Mouse (Mus musculus) limb, embryonic 10.5 days (tissue): ENCODE results near the gene Lap3. TPM values are rescaled to one million over a fixed set of nuclear protein-coding genes. Genes with fewer than 3 reads are reported as not detected.

Experiments used
- DNase-seq: peaks from one replicate; pipeline ENCODE4 v3.0.0-alpha.2; 2017; ENCODE audit warnings: low spot score
- H3K27ac ChIP-seq: fragments of 300-500 bp; sonication (generic); 2 replicates; pipeline ENCODE4 v1.5.1; 2016; ENCODE audit warnings: mild to moderate bottlenecking
- H3K27me3 ChIP-seq: fragments of 300-500 bp; sonication (generic); 2 replicates; pipeline ENCODE4 v1.6.1; 2016; ENCODE audit warnings: low read depth, mild to moderate bottlenecking; ENCODE audit not compliant: poor library complexity, severe bottlenecking
- H3K36me3 ChIP-seq: fragments of 300-500 bp; sonication (generic); 2 replicates; pipeline ENCODE4 v1.6.1; 2016; ENCODE audit warnings: mild to moderate bottlenecking, moderate library complexity
- H3K4me1 ChIP-seq: fragments of 300-500 bp; sonication (generic); 2 replicates; pipeline ENCODE4 v1.6.1; 2016
- H3K4me3 ChIP-seq: fragments of 300-500 bp; sonication (generic); 2 replicates; pipeline ENCODE4 v1.5.1; 2016; ENCODE audit warnings: mild to moderate bottlenecking, moderate library complexity
- H3K9me3 ChIP-seq: fragments of 300-500 bp; sonication (generic); replicated peaks from 2 replicates; pipeline ENCODE4 v1.6.1; 2016; ENCODE audit warnings: mild to moderate bottlenecking
- WGBS: fragments of 180-500 bp; shearing (Covaris S2); methylation state at CpG from one replicate; pipeline ENCODE4 v1.1.7; 2016; 5-methylcytosine and 5-hydroxymethylcytosine counted together
- polyA plus RNA-seq: library from polyadenylated mRNA; unstranded; fragments of >200 nt; fragmentation: Nextera tagmentation; extraction: Ambion mirVana; gene quantifications from 2 replicates; pipeline ENCODE4 v1.2.1, GENCODE M21; 2016

Lap3 gene
- polyA plus RNA-seq, 1 experiment from 2014 or later = 103 TPM

DNA sequence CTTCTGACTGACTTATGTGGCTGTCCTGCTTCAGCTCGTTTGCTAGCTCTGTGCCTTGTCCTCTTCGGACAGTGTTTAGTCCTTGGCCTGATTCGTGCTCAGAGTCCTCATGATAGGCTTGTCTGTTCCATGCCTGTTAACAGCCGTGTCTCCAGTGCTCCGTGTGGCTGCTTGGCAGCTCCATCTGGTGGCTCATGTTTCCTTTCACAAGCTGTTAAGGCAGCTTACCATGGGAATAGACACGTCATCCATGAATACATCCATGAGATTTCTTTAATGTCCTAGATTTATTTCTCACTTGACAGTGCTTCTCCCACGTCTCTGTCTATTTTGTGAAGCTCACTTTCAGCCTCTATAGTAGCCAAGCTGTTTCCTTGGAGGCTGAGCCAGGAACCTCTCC, 16.9 kb downstream of the Lap3 start:
- Histone ChIP-seq H3K4me3 (no peak overlapping the region), H3K36me3 (peaks cover 91% of the 10 kb centered on the region), H3K27ac (no peak overlapping the region), H3K9me3 (no peaks in the 10 kb centered on the region; the same call in 1 of the 2 replicates), H3K4me1 (no peaks in the 10 kb centered on the region), H3K27me3 (no peaks in the 10 kb centered on the region)
- WGBS = 85% methylated on average over 7 of the region's 7 CpGs
- DNase-seq = no peak

DNA sequence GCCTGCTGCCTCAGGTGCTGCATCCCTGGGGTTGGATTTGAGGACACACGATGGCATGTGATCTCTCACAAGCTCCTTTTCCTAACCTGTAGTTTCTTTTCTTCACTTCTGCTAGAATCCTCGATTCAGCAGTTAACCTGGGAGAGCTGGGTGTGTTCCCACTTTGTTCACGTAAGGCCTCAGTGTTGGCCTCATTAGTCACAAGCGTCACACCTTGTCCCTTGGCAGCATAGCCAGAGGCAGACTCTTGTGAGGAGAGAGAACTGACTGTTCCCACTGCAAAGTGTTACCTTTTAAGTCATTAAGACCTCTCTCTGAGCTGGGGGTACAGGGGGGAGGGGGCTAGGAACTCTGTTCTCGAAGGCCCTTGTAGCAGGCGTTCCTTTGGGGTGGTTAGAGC, 19.7 kb downstream of the Lap3 start:
- no peaks in the 10 kb centered on the region for H3K4me1 ChIP-seq
- no peak for DNase-seq
- no peaks in the 10 kb centered on the region; the same call in 1 of the 2 replicates for H3K9me3 ChIP-seq
- no peak overlapping the region for H3K4me3 ChIP-seq
- no peaks in the 10 kb centered on the region for H3K27me3 ChIP-seq
- 91% methylated on average over 6 of the region's 6 CpGs for WGBS
- no peak overlapping the region for H3K27ac ChIP-seq
- H3K36me3 ChIP-seq = peaks cover 79% of the 10 kb centered on the region

DNA sequence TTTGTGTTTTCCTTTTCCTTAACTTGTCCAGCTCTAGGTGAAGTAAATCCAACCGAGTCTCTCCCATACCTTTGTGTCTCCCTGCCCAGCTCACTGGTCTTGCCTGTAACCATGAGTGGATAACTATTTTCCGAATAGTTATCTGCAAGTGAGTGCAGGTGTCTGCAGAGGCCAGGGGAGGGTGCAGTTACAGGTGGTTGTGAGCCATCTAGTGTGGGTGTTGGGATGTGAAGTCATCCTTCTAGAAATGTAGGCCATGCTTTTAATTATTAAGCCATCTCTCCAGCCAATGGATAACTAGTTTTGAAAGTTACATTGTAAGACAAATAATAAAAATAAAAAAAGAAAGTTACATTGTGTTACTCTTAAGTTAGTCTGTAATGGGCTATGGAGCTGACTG, 20.3 kb downstream of the Lap3 start:
- DNase-seq = no peak
- 90% methylated on average over 2 of the region's 2 CpGs for WGBS
- no peaks in the 10 kb centered on the region for H3K4me1 ChIP-seq
- no peaks in the 10 kb centered on the region for H3K27me3 ChIP-seq
- H3K4me3 ChIP-seq = no peak overlapping the region
- H3K9me3 ChIP-seq = no peaks in the 10 kb centered on the region; the same call in 1 of the 2 replicates
- H3K27ac ChIP-seq = no peak overlapping the region
- H3K36me3 ChIP-seq = peaks cover 74% of the 10 kb centered on the region

DNA sequence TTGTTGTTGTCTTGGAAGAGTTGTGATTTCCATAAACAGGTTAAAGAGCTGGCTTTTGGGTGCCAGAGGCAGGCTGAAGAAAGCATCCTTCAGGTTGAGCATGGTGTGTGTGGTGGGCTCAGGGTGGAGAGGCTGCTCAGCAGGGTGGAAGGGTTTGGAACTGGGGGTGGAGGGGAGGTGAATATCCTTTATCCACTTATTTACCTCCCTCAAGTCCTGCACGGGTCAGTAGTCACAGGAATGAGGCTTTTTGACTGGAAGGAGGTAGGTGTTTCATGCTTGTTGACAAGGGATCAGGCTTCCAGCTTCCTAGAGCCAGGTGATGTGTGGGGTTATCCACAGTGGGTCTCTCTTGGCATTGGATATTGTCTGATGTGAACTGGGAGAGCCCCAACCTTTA, 21.4 kb downstream of the Lap3 start:
- no peak overlapping the region for H3K27ac ChIP-seq
- 0 out of 2 replicates have a peak, but pooled peaks cover under 1% of the 10 kb centered on the region for H3K4me1 ChIP-seq
- DNase-seq = no peak
- no peaks in the 10 kb centered on the region for H3K27me3 ChIP-seq
- no peaks in the 10 kb centered on the region; the same call in 1 of the 2 replicates for H3K9me3 ChIP-seq
- no peak overlapping the region for H3K4me3 ChIP-seq
- peaks cover 69% of the 10 kb centered on the region for H3K36me3 ChIP-seq
- 90% methylated on average over 1 of the region's 1 CpGs for WGBS

DNA sequence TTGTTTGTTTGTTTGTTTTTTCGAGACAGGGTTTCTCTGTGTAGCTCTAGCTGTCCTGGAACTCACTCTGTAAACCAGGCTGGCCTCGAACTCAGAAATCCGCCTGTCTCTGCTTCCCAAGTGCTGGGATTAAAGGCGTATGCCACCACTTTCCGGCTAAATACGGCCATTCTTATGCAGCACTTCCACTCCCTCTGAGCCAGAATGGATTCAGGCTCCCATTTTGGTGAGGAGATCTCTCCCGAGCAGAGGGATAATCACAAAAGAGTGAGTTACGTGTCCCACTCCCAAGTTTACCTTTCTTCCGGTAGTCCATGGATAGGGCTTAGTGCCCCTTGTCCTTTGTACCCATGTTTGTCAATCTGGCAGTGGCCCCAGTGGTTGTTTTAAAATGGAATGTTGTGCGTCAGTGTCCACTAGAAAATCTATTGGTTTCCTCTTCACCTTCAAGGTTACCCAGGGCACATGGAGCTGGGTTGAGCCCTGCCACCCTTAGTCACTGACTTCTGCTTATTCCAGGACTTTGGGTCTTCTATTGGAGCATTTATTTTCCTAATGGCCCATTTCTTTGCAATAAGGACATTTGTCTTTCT, 22.1 kb downstream of the Lap3 start:
- H3K27me3 ChIP-seq = no peaks in the 10 kb centered on the region
- 0 out of 2 replicates have a peak, but pooled peaks cover 4% of the 10 kb centered on the region for H3K4me1 ChIP-seq
- peaks cover 62% of the 10 kb centered on the region for H3K36me3 ChIP-seq
- H3K27ac ChIP-seq = no peak overlapping the region
- WGBS = 93% methylated on average over 10 of the region's 10 CpGs
- no peak for DNase-seq
- H3K4me3 ChIP-seq = no peak overlapping the region
- no peaks in the 10 kb centered on the region; the same call in 1 of the 2 replicates for H3K9me3 ChIP-seq

DNA sequence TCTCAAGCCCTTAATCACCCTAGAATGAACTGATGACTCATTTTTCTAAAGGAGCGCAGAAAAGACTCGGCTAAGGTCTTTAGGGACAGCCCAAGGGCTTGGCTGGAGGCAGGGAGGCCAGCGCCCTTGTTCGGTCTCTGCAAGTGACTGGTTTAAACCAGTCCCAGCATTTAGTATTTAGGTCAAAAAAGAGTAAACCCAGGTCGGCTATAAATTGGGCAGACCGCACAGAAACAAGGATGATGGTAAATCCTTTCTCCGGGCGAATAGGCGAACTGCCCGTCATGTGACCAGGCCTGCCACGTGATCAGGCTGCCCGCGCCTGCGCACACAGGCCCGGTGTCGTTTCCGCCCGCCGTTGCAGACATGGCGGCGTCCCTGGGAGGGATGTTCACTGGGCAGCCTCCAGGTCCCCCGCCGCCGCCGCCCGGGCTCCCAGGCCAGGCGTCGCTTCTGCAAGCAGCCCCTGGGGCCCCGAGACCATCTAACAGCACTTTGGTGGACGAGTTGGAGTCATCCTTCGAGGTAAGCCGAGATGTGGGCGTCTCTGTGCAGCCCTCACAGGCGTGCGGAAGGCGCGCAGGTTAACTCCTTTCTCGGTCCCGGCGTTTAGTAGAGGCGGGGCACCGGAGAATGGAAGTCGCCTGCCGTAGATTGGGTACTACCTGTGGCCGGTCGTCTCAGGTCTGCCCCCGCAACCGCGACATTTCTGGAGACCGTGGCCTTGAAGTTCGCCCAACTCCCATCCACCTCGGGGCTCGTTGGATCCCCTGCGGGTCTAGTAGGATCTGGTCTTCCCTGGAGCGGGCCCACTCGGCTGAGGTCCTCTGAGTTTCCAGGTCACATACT, 27.0 kb downstream of the Lap3 start, which contains the start of gene Med28:
Gene Med28, plus strand, starts transcription at position 270 of the 849 bp plus-strand sequence.
- H3K4me1 ChIP-seq = peaks cover 13% of the 10 kb centered on the region
- peaks cover 41% of the 10 kb centered on the region for H3K36me3 ChIP-seq
- H3K27me3 ChIP-seq = no peaks in the 10 kb centered on the region
- peak; percentile 99 for DNase-seq
- peak within 1 kb of the TSS; percentile 94 for H3K27ac ChIP-seq
- WGBS = 3% methylated on average over 56 of the region's 56 CpGs
- H3K4me3 ChIP-seq = peak within 1 kb of the TSS; percentile 96
- H3K9me3 ChIP-seq = no peaks in the 10 kb centered on the region

DNA sequence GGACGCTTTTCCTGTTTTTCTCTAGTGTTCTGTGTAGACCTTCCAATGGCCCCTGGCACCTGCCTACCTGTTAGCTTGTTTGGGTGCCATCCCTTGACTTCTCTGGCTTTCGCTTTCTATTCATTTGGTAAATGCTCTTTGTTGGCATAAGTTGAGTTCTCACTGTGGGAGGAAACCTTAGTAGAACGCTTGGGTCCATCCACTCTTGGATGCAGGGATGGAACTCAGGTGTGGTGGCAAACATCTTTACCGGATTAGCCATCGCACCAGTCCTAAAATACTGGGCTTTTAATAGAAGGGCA, 27.6 kb downstream of the Lap3 start:
- Histone ChIP-seq H3K36me3 (peaks cover 41% of the 10 kb centered on the region), H3K9me3 (no peaks in the 10 kb centered on the region), H3K27ac (peak overlapping the region; percentile 94), H3K4me3 (peak overlapping the region; percentile 96), H3K4me1 (peaks cover 13% of the 10 kb centered on the region), H3K27me3 (no peaks in the 10 kb centered on the region)
- no peak for DNase-seq
- WGBS = 7% methylated on average over 5 of the region's 5 CpGs

DNA sequence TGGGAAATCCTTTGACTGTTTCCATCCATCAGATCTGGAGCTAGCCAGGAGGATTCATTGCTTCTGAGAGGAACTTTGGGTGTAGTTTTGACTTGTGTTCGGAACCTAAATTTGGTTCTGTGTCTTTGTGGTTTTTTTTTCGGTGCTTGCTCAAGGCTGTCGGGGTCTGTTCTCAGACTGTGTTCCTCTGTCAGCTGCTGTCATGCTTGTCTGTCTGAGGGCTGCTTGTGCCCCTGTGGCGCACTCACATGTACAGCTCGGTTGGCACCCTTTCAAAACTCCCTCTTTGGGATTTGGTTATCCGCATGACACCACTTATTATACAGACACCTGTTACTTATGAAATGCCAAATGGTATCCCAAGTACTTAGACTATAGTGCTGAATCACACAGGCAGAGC, 28.4 kb downstream of the Lap3 start:
- H3K27me3 ChIP-seq = no peaks in the 10 kb centered on the region
- H3K4me3 ChIP-seq = peak overlapping the region; percentile 96
- peaks cover 13% of the 10 kb centered on the region for H3K4me1 ChIP-seq
- H3K9me3 ChIP-seq = no peaks in the 10 kb centered on the region
- peaks cover 42% of the 10 kb centered on the region for H3K36me3 ChIP-seq
- H3K27ac ChIP-seq = no peak overlapping the region
- no peak for DNase-seq
- 95% methylated on average over 6 of the region's 6 CpGs for WGBS

DNA sequence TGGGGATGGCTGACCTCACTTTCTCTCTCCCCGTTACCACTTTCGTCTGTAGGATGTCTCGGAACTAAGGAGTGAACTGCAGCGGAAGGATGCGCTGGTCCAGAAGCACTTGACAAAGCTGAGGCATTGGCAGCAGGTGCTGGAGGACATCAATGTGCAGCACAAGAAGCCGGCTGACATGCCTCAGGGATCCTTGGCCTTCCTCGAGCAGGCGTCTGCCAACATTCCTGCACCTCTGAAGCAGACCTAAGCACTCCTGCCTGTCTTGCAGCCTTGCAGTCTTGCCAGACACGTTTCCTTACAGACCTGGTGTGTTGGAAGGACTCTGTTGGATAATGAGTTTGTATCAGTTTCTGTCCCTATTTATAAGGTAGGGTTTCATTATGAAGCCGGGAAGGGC, 31.9 kb downstream of the Lap3 start:
- Histone ChIP-seq H3K36me3 (peaks cover 72% of the 10 kb centered on the region), H3K4me3 (no peak overlapping the region), H3K27me3 (no peaks in the 10 kb centered on the region), H3K27ac (no peak overlapping the region), H3K9me3 (no peaks in the 10 kb centered on the region), H3K4me1 (peaks cover 10% of the 10 kb centered on the region)
- WGBS = 97% methylated on average over 10 of the region's 10 CpGs
- no peak for DNase-seq

DNA sequence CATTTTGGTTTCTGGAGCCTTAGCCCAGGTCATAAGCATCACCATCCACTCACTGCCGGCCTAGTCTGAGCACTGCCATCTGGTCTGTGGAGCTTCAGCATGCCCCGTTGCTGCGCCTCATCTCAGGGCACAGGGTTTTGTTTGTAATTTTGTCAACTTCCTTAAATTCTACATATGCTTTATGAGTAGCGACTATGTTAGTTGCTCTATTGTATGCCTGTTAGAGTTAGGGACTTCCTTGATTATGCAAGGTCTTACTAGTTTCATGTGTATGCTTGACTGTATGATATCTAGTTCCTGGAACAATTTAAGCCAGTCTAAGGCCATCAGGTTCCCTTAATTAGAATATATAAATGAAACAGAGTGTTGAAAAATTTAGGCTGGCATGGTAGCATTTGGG, 33.2 kb downstream of the Lap3 start:
- H3K9me3 ChIP-seq = no peaks in the 10 kb centered on the region
- WGBS = 95% methylated on average over 4 of the region's 4 CpGs
- peaks cover 80% of the 10 kb centered on the region for H3K36me3 ChIP-seq
- no peak overlapping the region for H3K4me3 ChIP-seq
- no peak for DNase-seq
- H3K27ac ChIP-seq = no peak overlapping the region
- H3K4me1 ChIP-seq = peaks cover 4% of the 10 kb centered on the region
- no peaks in the 10 kb centered on the region for H3K27me3 ChIP-seq

DNA sequence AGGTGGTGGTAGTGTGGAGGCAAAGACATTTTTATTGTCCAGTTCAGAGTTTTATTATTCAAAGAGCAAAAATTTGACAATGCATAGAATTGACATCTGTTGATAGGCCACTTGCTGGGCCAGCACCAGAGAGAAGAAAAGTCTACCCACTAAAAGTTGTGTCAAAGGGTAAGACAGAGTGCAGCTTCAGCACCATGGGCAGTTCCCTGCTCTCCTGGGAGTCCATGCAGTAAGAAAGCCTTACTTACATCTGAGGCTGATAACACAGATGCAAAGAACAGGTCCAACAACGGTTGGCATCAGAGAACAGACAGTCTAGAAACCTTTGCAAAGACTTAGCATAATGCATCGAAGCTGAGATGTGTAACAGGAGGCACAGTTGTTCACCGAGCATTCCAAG, 36.5 kb downstream of the Lap3 start:
- DNase-seq = peak; percentile 57
- Histone ChIP-seq H3K36me3 (peaks cover 67% of the 10 kb centered on the region), H3K27me3 (no peaks in the 10 kb centered on the region), H3K4me3 (no peak overlapping the region), H3K9me3 (no peaks in the 10 kb centered on the region), H3K4me1 (peaks cover 7% of the 10 kb centered on the region; the same call in 1 of the 2 replicates), H3K27ac (no peak overlapping the region)
- WGBS = 95% methylated on average over 3 of the region's 3 CpGs

DNA sequence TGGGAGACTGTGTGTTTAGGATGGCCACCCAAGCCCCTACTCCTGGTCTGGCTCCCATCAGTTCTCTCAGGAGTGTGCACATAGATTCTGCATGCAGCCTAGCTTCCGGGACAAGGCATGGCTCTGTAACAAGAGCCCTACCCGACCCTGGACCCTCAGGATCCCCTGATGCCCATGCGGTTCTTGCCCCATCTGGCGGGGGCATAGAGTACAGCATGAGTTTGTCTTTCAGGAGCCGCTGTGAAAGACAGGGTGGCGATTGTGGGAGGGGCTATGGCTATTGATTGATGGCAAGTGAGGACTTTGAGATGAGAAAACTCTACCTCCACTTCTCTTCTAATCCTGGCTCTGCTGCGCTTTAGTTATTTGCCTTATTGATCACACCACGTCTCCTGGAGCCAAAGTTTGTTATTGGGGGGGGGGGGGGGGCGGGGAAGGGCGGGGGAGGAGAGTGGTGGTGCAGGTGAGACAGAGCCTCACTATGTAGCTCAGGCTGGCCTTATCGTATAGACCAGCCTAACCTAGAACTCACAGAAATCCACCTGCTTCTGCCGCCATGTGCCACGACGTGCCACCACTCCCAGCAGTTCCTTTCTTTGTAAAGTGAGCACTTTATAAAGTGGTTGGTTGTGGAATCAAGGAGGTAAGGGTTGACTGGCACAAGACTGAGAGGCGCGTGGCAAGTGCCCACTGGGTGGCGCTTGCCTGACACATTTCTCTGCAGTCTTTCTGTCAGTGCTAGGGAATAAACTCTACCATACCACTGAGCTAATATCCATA, 41.3 kb downstream of the Lap3 start:
- Histone ChIP-seq H3K9me3 (no peaks in the 10 kb centered on the region), H3K4me1 (peaks cover 8% of the 10 kb centered on the region; the same call in 1 of the 2 replicates), H3K4me3 (peak overlapping the region; percentile 10; the same call in 1 of the 2 replicates), H3K27me3 (no peaks in the 10 kb centered on the region), H3K36me3 (peaks cover 19% of the 10 kb centered on the region), H3K27ac (no peak overlapping the region)
- peak; percentile 72 for DNase-seq
- 6% methylated on average over 17 of the region's 17 CpGs for WGBS

DNA sequence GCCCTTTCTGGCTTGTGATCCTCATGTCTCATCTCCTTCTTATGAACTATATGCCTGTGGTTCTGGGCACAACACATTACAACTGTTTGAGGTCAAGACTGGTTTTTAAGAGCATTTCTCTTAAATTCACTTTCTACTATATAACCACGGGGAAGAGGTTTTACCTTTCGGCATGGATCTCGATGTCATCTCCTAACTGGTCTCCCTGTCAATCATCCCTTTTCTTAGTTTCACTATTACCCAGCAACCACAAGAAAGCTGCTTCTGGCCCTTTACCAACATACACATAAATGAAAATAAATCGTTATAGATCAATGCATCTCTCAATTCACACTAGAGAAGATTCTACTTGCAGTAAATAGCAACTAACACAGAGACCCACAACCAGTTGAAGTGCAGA, 42.0 kb downstream of the Lap3 start:
- Histone ChIP-seq H3K27me3 (no peaks in the 10 kb centered on the region), H3K36me3 (peaks cover 12% of the 10 kb centered on the region), H3K4me3 (no peak overlapping the region), H3K27ac (no peak overlapping the region), H3K4me1 (peaks cover 8% of the 10 kb centered on the region; the same call in 1 of the 2 replicates), H3K9me3 (no peaks in the 10 kb centered on the region)
- DNase-seq = no peak
- 65% methylated on average over 4 of the region's 4 CpGs for WGBS
